ENCODE assay signal across 8 mouse cellular contexts in genomic region chr3:108389111-108389545, GRCm38 (mm10). TPM values are rescaled to one million over a fixed set of nuclear protein-coding genes. Genes with fewer than 3 reads are reported as not detected.
A peak's percentile ranks its signal among the peaks of the same experiment; 100 is the strongest.
DNase-seq lines count a peak whose midpoint lies in the region; ATAC-seq and TF ChIP-seq lines count a peak whose summit lies in the region.

No protein-coding gene starts in this region.

- H3K4me1 ChIP-seq in bone marrow macrophage, adult 2 months (ENCODE audit: control insufficient read depth, insufficient read depth, low read length): peaks cover 11% of the 10 kb centered on the region
- no peaks in the 10 kb centered on the region; the same call in 1 of the 2 replicates for H3K4me1 ChIP-seq in embryonic fibroblast, embryonic 13.5 days (ENCODE audit: control insufficient read depth, insufficient read depth, low read length)
- H3K4me1 ChIP-seq in limb, embryonic 13.5 days: peaks cover 31% of the 10 kb centered on the region
- peaks cover 4% of the 10 kb centered on the region; the same call in 1 of the 2 replicates for H3K4me1 ChIP-seq in midbrain, embryonic 16.5 days (ENCODE audit: control insufficient read depth, insufficient read depth, low read length)
- no peaks in the 10 kb centered on the region for H3K4me1 ChIP-seq in spleen, adult 2 months (ENCODE audit: control insufficient read depth, insufficient read depth, insufficient read length)

- H3K36me3 ChIP-seq in limb, embryonic 13.5 days: peaks cover 26% of the 10 kb centered on the region
- H3K36me3 ChIP-seq in midbrain, embryonic 16.5 days (ENCODE audit: control insufficient read depth, insufficient read depth, low read length): peaks cover 5% of the 10 kb centered on the region; the same call in 1 of the 2 replicates
- H3K36me3 ChIP-seq in spleen, adult 2 months (ENCODE audit: control insufficient read depth, insufficient read depth, low read length): no peaks in the 10 kb centered on the region

- ATAC-seq in limb, embryonic 13.5 days (ENCODE audit: low FRiP score, low read depth): peak; percentile 84
- ATAC-seq in midbrain, embryonic 16.5 days: peak; percentile 78

- peak; percentile 97 for DNase-seq in B cell, adult 2 months
- peak; percentile 88 to 94 for DNase-seq in heart, adult 9 months (ENCODE audit: low spot score in 2 of 2)
- peak; percentile 98 for DNase-seq in kidney, adult 9 months
- peak; percentile 91 to 92 for DNase-seq in spleen, adult 2 months (ENCODE audit: low read depth in 1 of 2, low spot score in 2 of 2)

- TF ChIP-seq POLR2A in bone marrow macrophage, adult 2 months (IDR thresholded peaks at IDR 0.05; ENCODE audit: borderline replicate concordance, low read depth, low read length): no peak
- TF ChIP-seq POLR2A in embryonic fibroblast, embryonic 13.5 days (IDR thresholded peaks at IDR 0.05; ENCODE audit: low read depth, low read length): peak; percentile 63
- no peak for TF ChIP-seq POLR2A in spleen, adult 2 months (IDR thresholded peaks at IDR 0.05; ENCODE audit: low read depth, low read length)

- H3K27ac ChIP-seq in bone marrow macrophage, adult 2 months (ENCODE audit: insufficient read depth, low read depth, low read length): no peak overlapping the region
- peak overlapping the region; percentile 1; the same call in 1 of the 2 replicates for H3K27ac ChIP-seq in embryonic fibroblast, embryonic 13.5 days (ENCODE audit: insufficient read depth, low read length)
- H3K27ac ChIP-seq in limb, embryonic 13.5 days: peak overlapping the region; percentile 79
- H3K27ac ChIP-seq in midbrain, embryonic 16.5 days (ENCODE audit: low read length): no peak overlapping the region
- no peak overlapping the region for H3K27ac ChIP-seq in spleen, adult 2 months (ENCODE audit: insufficient read depth, low read length)

- 1% methylated on average over 5 of the region's 5 CpGs for WGBS in limb, embryonic 13.5 days
- WGBS in midbrain, embryonic 16.5 days: under 1% methylated on average over 5 of the region's 5 CpGs
- 0% methylated on average over 5 of the region's 5 CpGs for WGBS in spleen, adult 2 months

- peak; percentile 93 for TF ChIP-seq CTCF in bone marrow macrophage, adult 2 months (IDR thresholded peaks at IDR 0.05; ENCODE audit: low read depth, low read length)
- TF ChIP-seq CTCF in embryonic fibroblast, embryonic 13.5 days (IDR thresholded peaks at IDR 0.05; ENCODE audit: borderline replicate concordance, insufficient read depth, low read length): peak; percentile 62
- peak; percentile 98 for TF ChIP-seq CTCF in spleen, adult 2 months (IDR thresholded peaks at IDR 0.05; ENCODE audit: extremely low read depth, insufficient read depth, insufficient read length, insufficient replicate concordance)

- no peaks in the 10 kb centered on the region for H3K9me3 ChIP-seq in limb, embryonic 13.5 days
- H3K9me3 ChIP-seq in midbrain, embryonic 16.5 days (replicated peaks; ENCODE audit: control insufficient read depth, low read length, poor library complexity, severe bottlenecking): no peaks in the 10 kb centered on the region

- no peak overlapping the region for H3K4me3 ChIP-seq in bone marrow macrophage, adult 2 months (ENCODE audit: insufficient read depth, low read length)
- no peak overlapping the region for H3K4me3 ChIP-seq in embryonic fibroblast, embryonic 13.5 days (ENCODE audit: insufficient read depth, low read length)
- H3K4me3 ChIP-seq in limb, embryonic 13.5 days: peak overlapping the region; percentile 12; the same call in 1 of the 2 replicates
- no peak overlapping the region for H3K4me3 ChIP-seq in midbrain, embryonic 16.5 days (ENCODE audit: low read depth, low read length)
- H3K4me3 ChIP-seq in spleen, adult 2 months (ENCODE audit: extremely low read depth, insufficient read depth, insufficient read length): no peak overlapping the region

- peak overlapping the region; percentile 52; the same call in 1 of the 2 replicates for H3K9ac ChIP-seq in limb, embryonic 13.5 days
- no peak overlapping the region for H3K9ac ChIP-seq in midbrain, embryonic 16.5 days (ENCODE audit: low read depth, low read length)

- H3K4me2 ChIP-seq in limb, embryonic 13.5 days (replicated peaks): peak overlapping the region; percentile 46
- 0 out of 2 replicates have a peak overlapping the region, but pooled peaks have one; percentile 13 for H3K4me2 ChIP-seq in midbrain, embryonic 16.5 days (ENCODE audit: low read length)

- H3K27me3 ChIP-seq in limb, embryonic 13.5 days: no peaks in the 10 kb centered on the region
- H3K27me3 ChIP-seq in midbrain, embryonic 16.5 days (ENCODE audit: control insufficient read depth, insufficient read depth, low read depth, low read length): no peaks in the 10 kb centered on the region
- H3K27me3 ChIP-seq in spleen, adult 2 months (ENCODE audit: control insufficient read depth, insufficient read depth, low read length): no peaks in the 10 kb centered on the region

RNA-seq across cellular contexts. Expression of gene Psrc1, which starts 5.5 kb away (rescaled TPM):
- polyA plus RNA-seq in bone marrow macrophage, adult 2 months (2012; ENCODE audit: insufficient read depth, insufficient read length, missing spikeins): 15.3 and 26.1 TPM in 2 replicates
- polyA plus RNA-seq in embryonic fibroblast, embryonic 13.5 days (2011; ENCODE audit: insufficient read length, low read depth, missing spikeins): 149 and 152 TPM in 2 replicates
- polyA plus RNA-seq in limb, embryonic 13.5 days (2015; fragmentation: Nextera tagmentation; extraction: Ambion mirVana): 62.7 and 63.1 TPM in 2 replicates
- 3.9 and 5.2 TPM in 2 replicates for polyA plus RNA-seq in midbrain, embryonic 16.5 days (2015; fragmentation: Nextera tagmentation; extraction: Ambion mirVana)
- 5.4 and 6.1 TPM in 2 replicates for polyA plus RNA-seq in spleen, adult 2 months (2012; rRNA removed)

RNA-seq across cellular contexts. Expression of gene Mybphl, which starts 24.4 kb away (rescaled TPM):
- polyA plus RNA-seq in bone marrow macrophage, adult 2 months (2012; ENCODE audit: insufficient read depth, insufficient read length, missing spikeins): not detected in 2 replicates
- polyA plus RNA-seq in embryonic fibroblast, embryonic 13.5 days (2011; ENCODE audit: insufficient read length, low read depth, missing spikeins): not detected in 2 replicates
- not detected in 2 replicates for polyA plus RNA-seq in limb, embryonic 13.5 days (2015; fragmentation: Nextera tagmentation; extraction: Ambion mirVana)
- polyA plus RNA-seq in midbrain, embryonic 16.5 days (2015; fragmentation: Nextera tagmentation; extraction: Ambion mirVana): not detected in 2 replicates
- 0.15 and 0.28 TPM in 2 replicates for polyA plus RNA-seq in spleen, adult 2 months (2012; rRNA removed)

RNA-seq across cellular contexts. Expression of gene Celsr2, which starts 26.2 kb away (rescaled TPM):
- 1.3 and 1.7 TPM in 2 replicates for polyA plus RNA-seq in bone marrow macrophage, adult 2 months (2012; ENCODE audit: insufficient read depth, insufficient read length, missing spikeins)
- 1.8 and 1.9 TPM in 2 replicates for polyA plus RNA-seq in embryonic fibroblast, embryonic 13.5 days (2011; ENCODE audit: insufficient read length, low read depth, missing spikeins)
- 5.5 and 7.3 TPM in 2 replicates for polyA plus RNA-seq in limb, embryonic 13.5 days (2015; fragmentation: Nextera tagmentation; extraction: Ambion mirVana)
- 27.9 and 33.2 TPM in 2 replicates for polyA plus RNA-seq in midbrain, embryonic 16.5 days (2015; fragmentation: Nextera tagmentation; extraction: Ambion mirVana)
- polyA plus RNA-seq in spleen, adult 2 months (2012; rRNA removed): 2.6 and 4.2 TPM in 2 replicates

RNA-seq across cellular contexts. Expression of gene Sars, which starts 55.9 kb away (rescaled TPM):
- 78.0 and 83.3 TPM in 2 replicates for polyA plus RNA-seq in bone marrow macrophage, adult 2 months (2012; ENCODE audit: insufficient read depth, insufficient read length, missing spikeins)
- polyA plus RNA-seq in embryonic fibroblast, embryonic 13.5 days (2011; ENCODE audit: insufficient read length, low read depth, missing spikeins): 346 and 376 TPM in 2 replicates
- 114 and 122 TPM in 2 replicates for polyA plus RNA-seq in limb, embryonic 13.5 days (2015; fragmentation: Nextera tagmentation; extraction: Ambion mirVana)
- 217 and 220 TPM in 2 replicates for polyA plus RNA-seq in midbrain, embryonic 16.5 days (2015; fragmentation: Nextera tagmentation; extraction: Ambion mirVana)
- 22.2 and 27.0 TPM in 2 replicates for polyA plus RNA-seq in spleen, adult 2 months (2012; rRNA removed)

Comparison
In these comparisons a context has a peak if more than half of its experiments do, and no peak if none do; other contexts are left out.
1. H3K27ac ChIP-seq: peak in embryonic fibroblast, embryonic 13.5 days (single experiment) and limb, embryonic 13.5 days (single experiment); none in bone marrow macrophage, adult 2 months (single experiment), midbrain, embryonic 16.5 days (single experiment) and spleen, adult 2 months (single experiment).
2. Peak in every context shown above with its lines, with median percentiles within 50 percentile points of each other: DNase-seq and CTCF ChIP-seq.